Mouse (Mus musculus) G1E (cell line): ENCODE data around the gene Arrdc2. TPM values are rescaled to one million over a fixed set of nuclear protein-coding genes. Genes with fewer than 3 reads are reported as not detected.

Experiments used
- ATAC-seq: 2 replicates; pipeline ENCODE4 v1.8.0; 2016; ENCODE audit warnings: mild to moderate bottlenecking; ENCODE audit not compliant: insufficient number of reproducible peaks, poor library complexity, low FRiP score, severe bottlenecking; ENCODE audit errors: extremely low read depth
- DNase-seq: peaks from one replicate; pipeline ENCODE4 v3.0.0; 2012; ENCODE audit warnings: low spot score
- H3K27me3 ChIP-seq: 2 replicates; pipeline ENCODE4 v1.6.1; 2012; ENCODE audit warnings: mild to moderate bottlenecking, low read length, inconsistent platforms; ENCODE audit not compliant: insufficient read depth
- H3K36me3 ChIP-seq: replicated peaks from 2 replicates; pipeline ENCODE3; 2012; ENCODE audit warnings: mild to moderate bottlenecking, inconsistent platforms
- H3K4me1 ChIP-seq: 2 replicates; pipeline ENCODE4 v1.6.1; 2012; ENCODE audit warnings: low read depth, low read length, inconsistent platforms, mixed read lengths; ENCODE audit not compliant: insufficient read depth
- H3K4me3 ChIP-seq: 2 replicates; pipeline ENCODE4 v1.5.1; 2012; ENCODE audit warnings: low read depth, mild to moderate bottlenecking, inconsistent platforms, low read length, moderate library complexity, mixed read lengths
- H3K9me3 ChIP-seq: replicated peaks from 2 replicates; pipeline ENCODE4 v1.6.1; 2012; ENCODE audit warnings: inconsistent platforms
- CTCF ChIP-seq: IDR thresholded peaks from 2 replicates; pipeline ENCODE4 v1.5.1; 2012; ENCODE audit warnings: low read depth, low read length, inconsistent platforms, mixed read lengths
- GATA1 ChIP-seq: IDR thresholded peaks from 2 replicates; pipeline ENCODE4 v1.6.1; 2012; ENCODE audit warnings: borderline replicate concordance, low read length, inconsistent platforms, mixed read lengths
- GATA2 ChIP-seq: IDR thresholded peaks from 2 replicates; pipeline ENCODE4 v1.6.1; 2012; ENCODE audit warnings: low read depth, low read length, inconsistent platforms, borderline replicate concordance
- POLR2AphosphoS5 ChIP-seq: IDR thresholded peaks from 2 replicates; pipeline ENCODE4 v1.6.1; 2012; ENCODE audit warnings: low read depth, low read length, inconsistent platforms; ENCODE audit not compliant: insufficient replicate concordance
- TAL1 ChIP-seq: conservative IDR thresholded peaks from 2 replicates; pipeline ENCODE4 v1.6.1; 2012; ENCODE audit warnings: low read depth, low read length, inconsistent platforms, mixed read lengths
- polyA plus RNA-seq: library from polyadenylated mRNA; stranded (reverse); fragments of >175 nt; gene quantifications from 2 replicates; pipeline ENCODE4 v1.2.3, GENCODE M21; 2012
- total RNA-seq, 2 experiments: library from RNA; stranded (forward) in 1 of 2; stranded (reverse) in 1 of 2; fragments of 200-1000 nt in 1 of 2; fragments of >200 nt in 1 of 2; fragmentation: Nextera tagmentation in 1 of 2; gene quantifications; 2 replicates each; pipeline ENCODE4 v1.2.3; 2014 to 2017

Arrdc2 gene
- total and polyA plus RNA-seq, 3 experiments, result 12.3 to 78.9 (median 19.6) TPM

DNA sequence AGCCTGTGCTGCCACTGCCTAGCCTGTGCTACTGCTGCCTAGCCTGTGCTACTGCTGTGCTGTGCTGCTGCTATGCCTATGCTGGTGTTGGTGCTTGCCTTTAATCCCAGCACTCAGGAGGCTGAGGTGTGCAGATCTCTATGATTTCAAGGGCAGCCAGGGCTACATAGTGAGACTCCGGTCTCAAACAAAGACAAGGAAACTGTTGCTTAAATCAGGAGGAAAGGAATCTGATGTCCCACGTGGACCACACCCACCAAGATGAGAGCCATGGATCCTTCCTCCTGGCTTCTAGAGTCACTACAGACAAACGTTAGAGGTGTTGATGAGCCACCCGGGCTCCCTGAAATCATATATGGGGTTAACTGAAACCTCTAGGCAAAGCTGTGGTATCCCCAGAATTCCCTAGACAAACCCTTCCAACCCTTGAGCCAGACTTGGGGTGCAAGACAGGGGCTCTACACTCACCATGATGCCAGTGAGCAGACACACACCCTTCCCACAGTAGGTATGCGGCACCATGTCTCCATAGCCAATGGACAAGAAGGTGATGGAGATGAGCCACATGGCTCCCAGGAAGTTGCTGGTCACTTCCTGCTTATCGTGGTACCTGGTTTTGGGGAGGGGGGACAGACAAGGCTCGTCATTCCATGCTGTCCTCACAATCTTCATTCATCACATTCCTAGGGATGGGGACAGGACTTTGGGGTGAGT, 10.8 kb upstream of the Arrdc2 start:
- ATAC-seq, result no peak
- Histone ChIP-seq H3K27me3 (peaks cover 82% of the 10 kb centered on the region), H3K36me3 (no peaks in the 10 kb centered on the region), H3K4me1 (peaks cover 36% of the 10 kb centered on the region), H3K9me3 (no peaks in the 10 kb centered on the region), H3K4me3 (no peak overlapping the region)
- no peak for DNase-seq
- no peak for TF ChIP-seq TAL1
- TF ChIP-seq POLR2AphosphoS5, result no peak
- no peak for TF ChIP-seq GATA2
- TF ChIP-seq CTCF, result no peak
- no peak for TF ChIP-seq GATA1

DNA sequence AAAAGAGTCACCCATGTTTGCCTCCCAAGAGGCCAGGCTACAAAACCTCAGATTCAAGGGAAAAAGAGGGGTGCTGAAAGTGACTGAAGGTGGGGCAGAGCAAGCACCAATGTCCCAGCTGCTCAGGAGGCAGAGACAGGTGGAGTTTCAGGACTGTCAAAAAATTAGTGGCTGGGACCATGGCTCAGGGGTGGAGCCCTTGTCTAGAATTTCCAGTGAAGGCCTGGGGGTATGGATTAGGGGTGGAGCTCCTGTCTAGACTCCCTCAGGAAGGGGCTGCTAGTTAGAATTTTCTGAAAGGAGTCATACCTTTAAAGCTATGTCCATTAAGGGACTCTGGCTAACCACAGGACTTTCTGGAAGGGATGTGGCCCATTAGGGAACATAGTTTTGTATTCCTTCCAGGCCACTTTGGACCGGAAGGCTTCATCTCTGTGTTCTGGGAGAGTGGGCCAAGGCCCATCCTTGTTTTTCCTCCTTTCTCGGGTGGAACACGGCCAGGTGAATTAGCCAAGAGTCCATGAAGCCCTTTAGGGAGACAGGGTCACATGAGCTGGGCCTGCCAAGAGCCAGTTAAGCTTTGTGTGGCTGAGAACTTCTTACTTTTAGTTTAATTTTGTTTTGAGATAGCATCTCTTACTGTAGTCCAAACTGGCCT, 9.9 kb upstream of the Arrdc2 start:
- H3K36me3 ChIP-seq, result no peaks in the 10 kb centered on the region
- peaks cover 38% of the 10 kb centered on the region for H3K4me1 ChIP-seq
- no peak overlapping the region for H3K4me3 ChIP-seq
- H3K9me3 ChIP-seq, result no peaks in the 10 kb centered on the region
- no peak for DNase-seq
- ATAC-seq, result no peak
- TF ChIP-seq GATA2, result no peak
- no peak for TF ChIP-seq POLR2AphosphoS5
- no peak for TF ChIP-seq TAL1
- no peak for TF ChIP-seq CTCF
- TF ChIP-seq GATA1, result no peak
- H3K27me3 ChIP-seq, result peaks cover 76% of the 10 kb centered on the region

DNA sequence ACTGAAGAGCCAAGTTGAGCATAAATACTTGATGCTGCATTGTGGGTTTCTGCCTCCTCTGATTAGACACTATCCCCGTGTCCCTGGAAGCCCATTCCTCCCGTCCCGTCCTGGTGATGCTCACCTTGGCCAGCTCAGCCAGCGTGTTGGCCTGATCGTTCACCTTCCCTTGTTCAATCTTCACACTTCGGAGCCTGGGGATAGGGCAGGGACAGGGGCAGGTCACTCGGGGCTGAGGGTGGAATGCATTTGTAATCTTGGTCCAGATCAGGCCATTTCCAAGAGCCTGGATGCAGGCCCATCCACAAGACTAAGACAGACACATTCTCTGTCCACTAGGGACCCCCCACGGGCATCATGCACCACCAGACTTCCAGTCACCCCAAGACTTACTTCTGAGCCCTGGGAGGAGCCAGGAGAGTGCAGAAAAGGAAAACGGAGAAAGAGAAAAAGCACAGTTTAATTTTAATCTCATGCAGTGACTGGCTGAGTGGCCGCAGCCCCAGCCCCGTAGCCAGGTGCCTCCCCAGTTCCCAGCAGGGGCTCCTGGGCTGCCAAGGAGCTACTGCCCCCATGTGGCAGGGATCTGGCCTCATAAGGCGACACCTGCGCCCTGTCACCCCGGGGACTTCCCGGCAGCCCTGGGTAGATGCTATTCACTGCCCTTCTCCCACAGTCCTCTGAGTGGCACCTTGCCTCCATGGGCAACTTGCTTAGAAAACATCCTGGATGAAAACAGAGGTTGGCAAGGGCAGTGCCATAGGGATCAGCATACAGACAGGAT, 7.0 kb upstream of the Arrdc2 start:
- ATAC-seq (no peak), DNase-seq (no peak)
- TF ChIP-seq POLR2AphosphoS5 (no peak), CTCF (no peak), TAL1 (no peak), GATA2 (no peak), GATA1 (no peak)
- peaks cover 58% of the 10 kb centered on the region for H3K27me3 ChIP-seq
- H3K9me3 ChIP-seq, result no peaks in the 10 kb centered on the region
- H3K36me3 ChIP-seq, result no peaks in the 10 kb centered on the region
- peaks cover 50% of the 10 kb centered on the region for H3K4me1 ChIP-seq
- H3K4me3 ChIP-seq, result no peak overlapping the region

DNA sequence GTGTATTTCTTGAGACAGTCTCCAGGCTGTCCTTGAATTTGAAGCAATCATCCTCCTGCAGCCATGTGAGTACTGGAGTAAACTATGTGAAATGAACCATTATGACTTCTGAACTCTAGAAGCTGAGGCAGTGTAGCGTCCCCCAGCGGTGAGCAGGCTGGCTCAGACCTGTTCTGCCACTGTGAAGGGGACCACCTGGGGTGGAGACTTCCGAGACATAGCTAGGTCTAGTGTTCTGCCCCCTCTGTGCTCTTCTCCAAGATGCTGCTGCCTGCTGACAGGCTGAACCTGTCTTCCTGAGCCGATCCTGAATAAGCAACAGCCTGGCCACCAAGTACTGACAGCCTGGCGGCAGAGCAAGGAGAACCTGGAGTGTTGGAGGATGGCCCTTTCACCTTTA, 5.6 kb upstream of the Arrdc2 start:
- H3K4me1 ChIP-seq, result peaks cover 58% of the 10 kb centered on the region
- no peak overlapping the region for H3K4me3 ChIP-seq
- ATAC-seq (no peak), DNase-seq (no peak)
- no peaks in the 10 kb centered on the region for H3K9me3 ChIP-seq
- H3K36me3 ChIP-seq, result no peaks in the 10 kb centered on the region
- TF ChIP-seq CTCF, result no peak
- no peak for TF ChIP-seq POLR2AphosphoS5
- TF ChIP-seq GATA1, result no peak
- no peak for TF ChIP-seq GATA2
- no peak for TF ChIP-seq TAL1
- peaks cover 44% of the 10 kb centered on the region for H3K27me3 ChIP-seq

DNA sequence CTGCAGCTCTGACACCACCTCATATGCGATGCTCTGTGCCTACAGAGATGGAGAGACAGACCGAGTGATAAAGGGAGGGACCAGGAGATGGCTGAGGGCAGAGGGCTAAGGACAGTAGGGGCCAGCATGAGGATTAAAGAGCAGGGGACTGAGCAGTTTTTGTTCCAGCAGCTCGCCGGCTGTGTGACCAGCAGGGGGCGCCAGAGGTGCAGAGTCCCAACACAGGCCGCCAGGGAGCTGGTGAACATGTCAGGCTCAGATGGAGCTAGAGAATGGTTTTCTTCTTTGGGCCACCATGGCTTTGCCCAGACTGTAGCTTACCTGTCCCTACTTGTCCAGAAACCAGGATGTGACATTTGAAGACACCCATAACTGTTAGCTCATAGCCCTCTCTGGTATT, 5.0 kb upstream of the Arrdc2 start:
- Histone ChIP-seq H3K36me3 (no peaks in the 10 kb centered on the region), H3K4me1 (peaks cover 60% of the 10 kb centered on the region), H3K4me3 (peak overlapping the region; percentile 31; the same call in 1 of the 2 replicates), H3K9me3 (no peaks in the 10 kb centered on the region), H3K27me3 (peaks cover 38% of the 10 kb centered on the region)
- DNase-seq, result peak; percentile 82
- ATAC-seq, result no peak
- TF ChIP-seq GATA1, result no peak
- TF ChIP-seq CTCF, result peak; percentile 87
- no peak for TF ChIP-seq GATA2
- TF ChIP-seq TAL1, result no peak
- TF ChIP-seq POLR2AphosphoS5, result no peak

DNA sequence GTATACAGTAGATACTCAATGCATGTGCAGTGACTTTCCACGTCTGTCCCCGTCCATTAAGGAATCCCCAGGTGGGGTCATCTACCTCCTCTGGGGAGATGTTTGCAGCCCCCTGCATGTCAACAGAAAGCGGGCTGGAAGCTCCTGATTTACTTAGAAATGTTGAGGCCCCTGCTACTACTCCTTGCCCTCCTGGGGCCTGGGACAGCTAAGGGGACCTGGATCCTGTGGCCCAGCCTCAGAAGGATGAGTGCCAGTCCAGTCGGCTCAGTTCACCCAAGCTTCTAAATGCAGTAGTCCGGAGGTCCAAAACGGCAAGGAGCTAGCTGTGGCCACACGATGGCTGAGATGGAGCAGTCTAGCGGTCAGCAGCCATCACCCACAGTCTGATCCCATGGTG, 4.4 kb upstream of the Arrdc2 start:
- peak overlapping the region; percentile 31; the same call in 1 of the 2 replicates for H3K4me3 ChIP-seq
- TF ChIP-seq POLR2AphosphoS5, result no peak
- TF ChIP-seq GATA2, result no peak
- TF ChIP-seq TAL1, result no peak
- TF ChIP-seq CTCF, result no peak
- TF ChIP-seq GATA1, result no peak
- no peaks in the 10 kb centered on the region for H3K36me3 ChIP-seq
- peaks cover 33% of the 10 kb centered on the region for H3K27me3 ChIP-seq
- H3K4me1 ChIP-seq, result peaks cover 60% of the 10 kb centered on the region
- DNase-seq (no peak), ATAC-seq (no peak)
- no peaks in the 10 kb centered on the region for H3K9me3 ChIP-seq
